Mouse (Mus musculus): ENCODE results near the gene Zbtb20.

DNA sequence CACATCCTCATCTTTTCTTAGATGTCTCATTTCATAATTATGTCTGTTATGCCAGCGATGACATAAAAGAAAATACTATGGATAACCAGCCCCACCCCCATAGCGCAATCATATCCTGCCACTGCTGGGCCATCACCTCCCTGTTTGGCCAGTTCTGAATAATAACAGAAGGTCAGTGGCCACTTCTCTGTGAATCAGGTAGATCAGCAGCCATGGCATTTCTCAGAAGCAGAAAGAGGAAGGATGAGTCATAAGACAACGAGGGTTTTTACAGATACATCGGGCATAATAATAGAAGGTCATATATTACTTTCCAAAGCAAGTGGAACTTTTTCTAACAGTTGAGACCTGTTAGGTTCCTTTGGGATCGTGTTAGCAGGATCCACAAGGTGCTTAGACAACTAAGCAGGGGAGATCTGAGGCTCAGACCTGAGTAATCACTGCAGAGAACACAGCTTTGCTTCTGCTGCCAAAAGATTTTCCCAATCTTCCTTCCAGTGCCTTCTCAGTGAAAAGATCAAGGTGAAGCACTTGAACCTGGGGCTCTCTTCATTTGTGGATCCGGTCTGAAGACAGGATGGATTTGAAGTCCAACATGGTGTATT is 779.6 kb downstream of the Zbtb20 start:
- TF ChIP-seq CTCF (IDR thresholded peaks at IDR 0.05; ENCODE audit: borderline replicate concordance, insufficient read depth, low read length) (no peak), POLR2A (IDR thresholded peaks at IDR 0.05; ENCODE audit: low read depth, low read length) (no peak)
